Mouse (Mus musculus) forebrain, embryonic 12.5 days (tissue): ENCODE measurements at regions not wholly inside any gene's neighbourhood (a gene's known extent, or its start where the extent isn't known, plus 50 kb on each side); places are given as distances from the start of the nearest gene placed in this dataset.

Source experiments
- ATAC-seq: fragments of 200-750 bp; cut with Nextera tagmentation; 2 replicates; pipeline ENCODE4 v1.8.0; 2017; ENCODE audit warnings: moderate TSS enrichment; ENCODE audit not compliant: low FRiP score
- H3K27ac ChIP-seq: fragments of 300-500 bp; sonication (generic); 2 replicates; pipeline ENCODE4 v1.5.1; 2016; ENCODE audit warnings: mild to moderate bottlenecking
- H3K27me3 ChIP-seq: fragments of 300-500 bp; sonication (generic); 2 replicates; pipeline ENCODE4 v1.6.1; 2016; ENCODE audit warnings: mild to moderate bottlenecking
- H3K36me3 ChIP-seq: fragments of 300-500 bp; sonication (generic); replicated peaks from 2 replicates; pipeline ENCODE4 v1.6.1; 2016; ENCODE audit warnings: mild to moderate bottlenecking
- H3K4me1 ChIP-seq: fragments of 300-500 bp; sonication (generic); 2 replicates; pipeline ENCODE4 v1.6.1; 2016
- H3K4me2 ChIP-seq: fragments of 300-500 bp; sonication (generic); 2 replicates; pipeline ENCODE4 v1.6.1; 2016; ENCODE audit warnings: mild to moderate bottlenecking, moderate library complexity
- H3K4me3 ChIP-seq: fragments of 300-500 bp; sonication (generic); replicated peaks from 2 replicates; pipeline ENCODE4 v1.5.1; 2016; ENCODE audit warnings: mild to moderate bottlenecking
- H3K9ac ChIP-seq: fragments of 300-500 bp; sonication (generic); 2 replicates; pipeline ENCODE4 v1.6.1; 2016; ENCODE audit warnings: mild to moderate bottlenecking
- H3K9me3 ChIP-seq: fragments of 300-500 bp; sonication (generic); 2 replicates; pipeline ENCODE4 v1.6.1; 2016
- WGBS: fragments of 180-500 bp; shearing (Covaris S2); methylation state at CpG from one replicate; pipeline ENCODE4 v1.1.7; 2016; 5-methylcytosine and 5-hydroxymethylcytosine counted together

DNA sequence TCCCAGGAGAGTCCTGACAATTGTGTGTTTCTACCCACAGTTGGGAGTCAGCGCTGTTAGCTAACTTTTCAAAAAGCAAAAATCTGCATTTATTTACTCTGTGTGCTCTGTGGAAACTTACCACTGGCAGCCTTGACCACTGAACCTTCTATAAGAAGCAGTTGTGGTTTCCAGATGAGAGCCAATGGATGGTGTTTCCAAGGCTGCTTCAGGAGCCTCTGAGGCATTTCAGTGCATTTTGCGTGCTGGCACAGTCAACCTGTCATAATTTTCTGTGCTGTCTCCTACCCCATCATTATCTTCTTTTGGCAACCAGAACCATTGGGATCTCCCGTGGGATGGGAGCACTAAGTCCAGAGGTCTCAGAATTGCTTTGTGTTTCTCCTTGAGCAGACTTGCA is 60.3 kb downstream of the 4930544G11Rik start:
- WGBS, result 89% methylated on average over 3 of the region's 3 CpGs
- no peak overlapping the region for H3K4me2 ChIP-seq
- no peak overlapping the region for H3K4me3 ChIP-seq
- ATAC-seq, result no peak
- H3K9me3 ChIP-seq, result no peaks in the 10 kb centered on the region
- H3K27me3 ChIP-seq, result no peaks in the 10 kb centered on the region
- H3K27ac ChIP-seq, result no peak overlapping the region
- H3K36me3 ChIP-seq, result no peaks in the 10 kb centered on the region
- H3K9ac ChIP-seq, result no peak overlapping the region
- no peaks in the 10 kb centered on the region for H3K4me1 ChIP-seq

DNA sequence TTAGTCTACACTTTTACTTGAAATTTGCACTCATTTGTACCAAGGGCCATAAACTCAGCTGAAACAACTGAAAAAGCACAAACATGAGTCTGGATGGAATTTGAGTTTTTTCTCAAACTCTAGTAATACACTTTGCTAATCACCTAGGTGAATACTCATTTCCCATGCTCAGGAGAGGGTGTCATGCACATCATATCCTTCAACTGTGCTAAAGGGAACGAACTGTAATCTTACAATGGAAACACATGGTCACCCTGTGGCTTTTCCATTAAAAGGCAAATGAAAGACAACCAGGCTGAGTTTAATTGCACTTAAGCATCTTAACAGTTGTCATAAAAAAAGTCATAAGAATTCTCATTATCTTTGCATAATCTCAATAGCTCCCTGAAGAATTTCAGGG is 71.1 kb downstream of the 4930544G11Rik start:
- ATAC-seq, result no peak
- Histone ChIP-seq H3K4me3 (no peak overlapping the region), H3K27me3 (no peaks in the 10 kb centered on the region), H3K9me3 (no peaks in the 10 kb centered on the region), H3K9ac (no peak overlapping the region), H3K4me1 (no peaks in the 10 kb centered on the region), H3K27ac (no peak overlapping the region), H3K36me3 (no peaks in the 10 kb centered on the region), H3K4me2 (no peak overlapping the region)
- WGBS, result 86% methylated on average over 1 of the region's 1 CpGs

DNA sequence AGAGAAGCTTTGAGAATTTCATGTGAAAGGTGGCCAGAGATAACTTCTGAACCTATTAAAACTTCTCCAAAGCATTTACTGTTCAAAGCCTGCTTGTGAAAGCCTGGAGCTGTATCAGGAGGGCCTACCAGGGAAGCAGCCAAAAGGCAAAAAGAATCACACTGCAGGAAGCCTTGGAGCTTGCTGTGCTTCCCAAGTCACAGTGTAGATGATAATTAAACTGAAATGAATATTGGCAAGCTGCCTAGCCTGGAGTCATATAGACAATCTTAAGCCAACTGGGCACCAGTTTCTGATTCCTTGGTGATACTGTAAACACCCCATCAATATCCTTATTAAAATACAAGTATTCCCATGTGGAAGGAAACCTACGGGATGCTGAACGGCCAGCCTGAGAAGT is 84.4 kb downstream of the 4930544G11Rik start:
- Histone ChIP-seq H3K27ac (no peak overlapping the region), H3K9ac (no peak overlapping the region), H3K4me3 (no peak overlapping the region), H3K4me2 (no peak overlapping the region), H3K27me3 (no peaks in the 10 kb centered on the region), H3K9me3 (no peaks in the 10 kb centered on the region), H3K36me3 (no peaks in the 10 kb centered on the region), H3K4me1 (no peaks in the 10 kb centered on the region)
- 75% methylated on average over 2 of the region's 2 CpGs for WGBS
- no peak for ATAC-seq

DNA sequence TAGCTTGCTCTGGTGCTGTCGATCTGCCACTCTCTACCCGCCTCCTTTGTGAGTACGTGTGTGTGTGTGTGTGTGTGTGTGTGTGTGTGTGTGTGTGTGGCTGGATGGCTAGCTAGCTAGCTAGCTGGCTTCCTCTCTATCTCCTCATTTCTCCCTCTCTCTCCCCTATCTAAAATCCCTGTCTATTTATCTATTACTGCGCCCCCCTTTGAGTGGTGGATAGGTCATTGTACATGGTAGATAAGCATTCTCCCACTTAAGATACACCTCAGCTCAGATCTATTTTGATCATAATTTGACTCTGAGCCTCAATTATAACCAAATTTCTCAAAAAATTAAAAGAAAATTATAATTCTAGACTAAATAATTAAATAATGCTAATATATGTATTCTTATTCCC is 99.4 kb downstream of the 4930544G11Rik start:
- no peaks in the 10 kb centered on the region for H3K4me1 ChIP-seq
- no peaks in the 10 kb centered on the region for H3K9me3 ChIP-seq
- H3K4me2 ChIP-seq, result no peak overlapping the region
- no peak overlapping the region for H3K9ac ChIP-seq
- no peaks in the 10 kb centered on the region for H3K27me3 ChIP-seq
- no peak for ATAC-seq
- H3K27ac ChIP-seq, result no peak overlapping the region
- WGBS, result 90% methylated on average over 4 of the region's 4 CpGs
- no peaks in the 10 kb centered on the region for H3K36me3 ChIP-seq
- no peak overlapping the region for H3K4me3 ChIP-seq

DNA sequence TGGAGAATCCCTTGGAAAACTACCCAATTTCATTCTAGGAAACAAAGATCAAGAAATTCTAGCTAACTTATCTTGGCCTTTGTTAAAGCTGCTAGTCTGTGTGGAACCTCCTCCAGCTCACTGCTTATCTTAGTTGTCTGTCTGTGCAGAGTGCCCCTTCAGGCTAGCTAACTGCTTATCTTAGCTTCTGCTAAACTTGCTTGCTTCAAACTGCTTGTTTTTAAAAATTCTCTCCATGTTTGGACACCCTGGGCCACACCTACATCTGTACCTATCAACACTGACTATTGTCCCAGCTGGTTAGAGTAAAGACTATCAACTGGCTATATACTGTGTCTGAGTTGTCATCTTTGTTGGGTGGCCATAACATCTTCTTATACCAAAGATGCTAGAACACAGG is 100.0 kb downstream of the 4930544G11Rik start:
- H3K9ac ChIP-seq, result no peak overlapping the region
- H3K9me3 ChIP-seq, result no peaks in the 10 kb centered on the region
- H3K4me2 ChIP-seq, result no peak overlapping the region
- no peaks in the 10 kb centered on the region for H3K36me3 ChIP-seq
- no peaks in the 10 kb centered on the region for H3K4me1 ChIP-seq
- H3K27me3 ChIP-seq, result no peaks in the 10 kb centered on the region
- ATAC-seq, result no peak
- no peak overlapping the region for H3K27ac ChIP-seq
- no peak overlapping the region for H3K4me3 ChIP-seq

DNA sequence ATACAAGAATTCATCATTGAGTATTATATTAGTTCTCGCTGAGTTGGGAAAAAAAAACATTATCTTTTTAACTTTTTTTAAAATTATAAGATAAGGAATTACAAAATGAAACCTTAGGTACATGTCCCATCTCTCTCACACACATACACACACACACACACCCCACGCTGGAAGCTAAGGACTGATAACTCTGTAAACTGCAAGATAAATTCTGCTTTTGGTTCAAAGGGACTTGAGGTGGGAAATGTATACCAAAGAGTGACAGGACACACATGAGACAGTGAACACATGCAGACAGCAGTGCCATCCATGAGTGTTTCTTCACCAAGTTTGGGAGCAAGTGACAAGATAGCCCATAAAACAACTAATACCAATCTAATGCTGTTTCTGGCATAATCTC is 100.8 kb downstream of the 4930544G11Rik start:
- H3K36me3 ChIP-seq, result no peaks in the 10 kb centered on the region
- 89% methylated on average over 2 of the region's 2 CpGs for WGBS
- no peak overlapping the region for H3K4me3 ChIP-seq
- no peaks in the 10 kb centered on the region for H3K4me1 ChIP-seq
- no peak overlapping the region for H3K27ac ChIP-seq
- no peaks in the 10 kb centered on the region for H3K9me3 ChIP-seq
- no peak overlapping the region for H3K4me2 ChIP-seq
- H3K9ac ChIP-seq, result no peak overlapping the region
- no peaks in the 10 kb centered on the region for H3K27me3 ChIP-seq
- no peak for ATAC-seq

DNA sequence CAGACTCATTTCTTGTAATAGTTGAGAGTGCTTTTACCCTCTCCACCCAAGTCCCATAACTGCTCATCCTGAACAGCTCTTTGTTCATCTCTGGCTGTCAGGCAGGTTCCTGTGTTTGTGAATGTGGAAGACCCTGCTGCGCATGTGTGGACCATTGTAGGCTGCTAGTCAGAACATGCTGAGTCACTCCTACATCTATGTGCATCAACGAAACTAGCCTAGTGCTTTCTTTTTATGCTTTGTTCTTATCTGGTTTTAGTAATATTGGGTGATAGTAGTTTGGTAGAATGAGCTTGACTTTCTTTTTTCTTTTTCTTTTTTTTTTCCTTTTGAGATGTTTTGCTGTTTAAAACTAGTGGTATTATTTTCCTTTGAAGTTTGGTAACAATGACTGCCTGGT is 116.5 kb downstream of the 4930544G11Rik start:
- Histone ChIP-seq H3K36me3 (no peaks in the 10 kb centered on the region), H3K9ac (no peak overlapping the region), H3K9me3 (no peaks in the 10 kb centered on the region), H3K4me3 (no peak overlapping the region), H3K4me1 (no peaks in the 10 kb centered on the region), H3K27me3 (no peaks in the 10 kb centered on the region), H3K27ac (no peak overlapping the region), H3K4me2 (no peak overlapping the region)
- WGBS, result 90% methylated on average over 2 of the region's 2 CpGs
- no peak for ATAC-seq

DNA sequence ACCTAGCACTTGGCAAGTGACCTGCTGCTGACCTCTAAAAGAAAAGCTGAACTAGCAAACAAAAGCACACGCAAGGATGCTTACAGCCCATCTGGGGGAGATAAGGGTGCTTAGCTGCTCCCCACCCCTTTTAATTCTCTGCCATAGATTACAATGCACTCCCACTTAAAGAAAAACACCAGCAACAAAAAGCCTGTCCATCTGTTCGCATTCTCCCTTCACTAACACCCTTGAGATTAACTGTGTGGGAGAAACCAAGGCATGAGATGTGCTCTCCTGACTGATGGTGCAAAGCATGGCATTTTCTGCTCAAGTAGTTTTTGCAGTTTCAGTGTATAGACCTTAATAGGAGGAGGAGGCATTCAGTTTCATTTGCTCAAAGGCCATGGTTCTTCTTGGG is 125.0 kb downstream of the 4930544G11Rik start:
- no peak overlapping the region for H3K27ac ChIP-seq
- no peaks in the 10 kb centered on the region for H3K9me3 ChIP-seq
- no peak overlapping the region for H3K4me3 ChIP-seq
- H3K36me3 ChIP-seq, result no peaks in the 10 kb centered on the region
- no peak overlapping the region for H3K9ac ChIP-seq
- 15% methylated on average over 2 of the region's 2 CpGs for WGBS
- no peaks in the 10 kb centered on the region for H3K27me3 ChIP-seq
- H3K4me2 ChIP-seq, result no peak overlapping the region
- peaks cover 7% of the 10 kb centered on the region for H3K4me1 ChIP-seq
- ATAC-seq, result peak; percentile 75; the same call in 1 of the 2 replicates

DNA sequence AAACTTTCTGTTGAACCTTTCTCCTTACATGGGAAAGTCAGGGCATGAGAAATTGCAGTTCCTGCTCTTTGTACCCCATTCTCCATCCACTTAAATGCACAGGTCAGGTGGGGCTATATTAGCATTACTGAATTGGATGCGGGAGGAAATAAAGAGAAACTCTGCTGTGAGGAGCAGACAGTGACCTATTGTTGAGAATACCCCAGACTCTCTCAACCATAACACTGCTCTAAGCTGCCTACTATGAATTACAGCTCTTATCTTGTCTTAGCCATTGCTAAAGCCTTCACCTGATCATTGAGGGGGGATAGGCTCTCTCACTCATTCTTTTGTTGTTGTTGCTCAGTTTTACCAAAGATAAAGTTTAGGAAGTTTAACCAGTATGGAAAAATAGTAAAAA is 126.4 kb downstream of the 4930544G11Rik start:
- no peak for ATAC-seq

DNA sequence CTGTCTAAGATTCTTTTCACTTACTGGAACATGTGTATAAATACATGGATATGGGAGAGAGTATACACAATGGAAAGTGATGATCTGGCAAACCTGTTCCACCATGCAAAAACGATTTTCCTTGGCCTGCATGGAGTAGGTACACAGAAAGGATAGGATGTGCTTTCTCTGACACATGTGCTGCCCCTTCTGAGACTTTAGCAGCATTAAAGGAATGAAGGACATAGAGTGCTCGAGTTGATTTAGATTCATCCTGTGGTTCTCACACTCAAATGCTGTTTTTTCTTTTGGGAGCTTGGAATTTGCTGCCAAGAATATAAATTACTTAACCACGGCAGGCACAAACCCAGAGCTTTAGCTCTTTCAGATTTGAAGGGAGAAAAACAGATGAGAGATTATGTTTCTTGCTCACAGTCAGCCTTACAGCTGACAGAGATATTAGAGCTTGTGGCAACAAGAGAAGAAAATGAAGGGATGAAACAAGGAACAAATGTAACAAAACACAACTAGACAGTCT is 149.2 kb downstream of the 4930544G11Rik start:
- no peak for ATAC-seq
- Histone ChIP-seq H3K4me1 (no peaks in the 10 kb centered on the region), H3K4me3 (no peak overlapping the region), H3K9ac (no peak overlapping the region), H3K4me2 (no peak overlapping the region), H3K9me3 (no peaks in the 10 kb centered on the region), H3K27ac (no peak overlapping the region), H3K36me3 (no peaks in the 10 kb centered on the region), H3K27me3 (no peaks in the 10 kb centered on the region)
- 64% methylated on average over 3 of the region's 3 CpGs for WGBS

More for the DNA sequence above, 126.4 kb downstream of the 4930544G11Rik start:
- no peaks in the 10 kb centered on the region for H3K9me3 ChIP-seq
- 26% methylated on average over 1 of the region's 1 CpGs for WGBS
- no peak overlapping the region for H3K9ac ChIP-seq
- H3K36me3 ChIP-seq, result no peaks in the 10 kb centered on the region
- peaks cover 7% of the 10 kb centered on the region for H3K4me1 ChIP-seq
- no peaks in the 10 kb centered on the region for H3K27me3 ChIP-seq
- H3K4me2 ChIP-seq, result no peak overlapping the region
- no peak overlapping the region for H3K27ac ChIP-seq
- no peak overlapping the region for H3K4me3 ChIP-seq

DNA sequence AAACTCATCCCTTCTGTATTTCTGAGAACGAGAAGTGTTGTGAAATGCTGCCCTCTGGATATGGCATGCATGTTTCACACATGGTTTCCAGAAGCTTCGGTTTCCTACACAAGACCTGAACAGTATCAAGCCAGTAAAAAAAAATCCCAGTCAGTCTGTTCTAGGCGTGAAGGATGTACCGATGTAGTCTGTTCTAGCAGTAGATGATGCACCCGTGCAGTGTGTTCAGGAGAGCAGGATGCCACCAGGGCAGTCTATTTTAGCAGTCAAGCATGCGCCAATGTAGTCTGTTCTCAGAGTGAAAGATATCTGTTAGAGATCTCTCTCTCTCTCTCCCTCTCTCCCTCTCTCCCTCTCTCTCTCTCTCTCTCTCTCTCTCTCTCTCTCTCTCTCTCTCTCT is 162.0 kb downstream of the 4930544G11Rik start:
- ATAC-seq, result no peak
- no peak overlapping the region for H3K9ac ChIP-seq
- H3K4me3 ChIP-seq, result no peak overlapping the region
- no peaks in the 10 kb centered on the region for H3K27me3 ChIP-seq
- no peaks in the 10 kb centered on the region for H3K9me3 ChIP-seq
- H3K4me2 ChIP-seq, result no peak overlapping the region
- H3K4me1 ChIP-seq, result no peaks in the 10 kb centered on the region
- H3K36me3 ChIP-seq, result no peaks in the 10 kb centered on the region
- WGBS, result 93% methylated on average over 6 of the region's 6 CpGs
- no peak overlapping the region for H3K27ac ChIP-seq

DNA sequence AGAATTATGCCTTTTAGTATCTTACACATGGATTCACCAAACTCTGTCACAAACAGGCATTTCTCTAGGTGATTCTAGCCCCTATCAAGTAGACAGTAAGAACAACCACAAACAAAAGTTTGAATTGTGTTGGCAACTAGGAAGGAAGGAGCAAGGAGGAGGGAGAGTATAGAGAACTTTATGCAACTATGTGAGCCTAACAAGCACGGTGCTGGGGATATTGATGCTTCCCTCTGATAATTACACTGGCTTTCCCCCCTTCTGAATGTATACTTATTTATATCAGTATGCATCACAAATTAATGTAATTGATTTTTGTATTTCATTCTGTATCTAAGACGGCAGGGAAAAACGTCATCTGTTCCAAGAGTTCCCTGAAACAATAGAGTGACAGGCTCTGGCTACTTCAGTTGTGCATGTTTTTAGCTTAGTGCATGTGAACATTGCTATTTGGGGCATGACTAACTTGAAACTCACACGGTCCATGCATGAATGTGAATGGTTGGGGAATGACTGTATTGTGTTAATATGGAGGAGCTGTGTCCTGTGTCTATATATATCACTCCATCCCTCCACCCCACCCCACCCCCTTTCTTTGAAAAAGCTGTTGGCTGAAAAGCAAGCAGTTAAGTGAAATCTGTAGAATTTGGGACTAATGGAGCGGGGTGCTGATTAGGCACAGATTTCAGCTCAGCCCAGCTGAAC is 169.2 kb downstream of the 4930544G11Rik start:
- Histone ChIP-seq H3K27ac (no peak overlapping the region), H3K4me3 (no peak overlapping the region), H3K4me1 (no peaks in the 10 kb centered on the region; the same call in 1 of the 2 replicates), H3K9ac (no peak overlapping the region), H3K4me2 (no peak overlapping the region), H3K36me3 (no peaks in the 10 kb centered on the region), H3K9me3 (no peaks in the 10 kb centered on the region), H3K27me3 (no peaks in the 10 kb centered on the region)
- 67% methylated on average over 5 of the region's 5 CpGs for WGBS
- ATAC-seq, result peak; percentile 61

DNA sequence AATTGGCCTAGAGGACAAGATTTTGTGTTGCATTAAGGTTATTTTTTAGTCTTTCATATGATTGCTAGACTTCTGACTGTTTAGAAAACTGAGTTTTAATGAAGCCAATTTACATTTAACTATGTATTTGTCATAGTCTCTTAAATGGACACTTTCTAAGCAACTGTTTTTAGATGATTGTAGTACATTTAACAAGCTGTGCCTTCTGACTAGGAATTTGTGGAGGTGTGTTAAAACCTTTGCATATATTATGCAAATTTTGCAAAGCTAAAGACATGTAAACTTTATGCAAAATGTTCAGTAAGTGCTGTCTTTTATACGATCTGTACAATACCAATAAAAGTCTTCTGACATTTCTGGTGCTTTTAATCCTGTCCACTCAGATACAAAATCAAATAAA is 171.9 kb downstream of the 4930544G11Rik start:
- H3K4me2 ChIP-seq, result no peak overlapping the region
- H3K27ac ChIP-seq, result no peak overlapping the region
- 76% methylated on average over 1 of the region's 1 CpGs for WGBS
- H3K27me3 ChIP-seq, result no peaks in the 10 kb centered on the region
- H3K9ac ChIP-seq, result no peak overlapping the region
- no peak overlapping the region for H3K4me3 ChIP-seq
- no peaks in the 10 kb centered on the region for H3K9me3 ChIP-seq
- H3K4me1 ChIP-seq, result no peaks in the 10 kb centered on the region; the same call in 1 of the 2 replicates
- ATAC-seq, result no peak
- H3K36me3 ChIP-seq, result no peaks in the 10 kb centered on the region
